Mouse (Mus musculus): ENCODE data around the gene Plppr5.

DNA sequence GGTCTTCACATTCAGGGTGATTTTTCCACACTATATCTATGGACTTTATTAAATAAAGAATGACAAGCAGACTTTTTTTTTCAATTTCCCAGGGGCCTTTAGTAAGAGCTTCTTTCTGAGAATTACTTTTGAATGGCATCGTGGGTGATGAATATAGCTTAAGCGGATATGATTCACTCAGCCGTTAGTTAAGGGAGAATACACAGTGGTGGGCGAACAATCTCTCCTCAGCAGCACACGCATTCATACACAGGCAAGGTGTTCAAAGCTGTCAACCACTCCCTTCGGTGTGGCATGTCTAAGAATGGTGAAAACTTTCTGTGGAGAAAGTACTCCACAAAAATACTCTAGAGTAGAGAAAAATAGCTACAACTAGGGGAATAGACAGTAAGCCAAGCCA is 104.6 kb downstream of the Plppr5 start:
- TF ChIP-seq NELFE (IDR thresholded peaks at IDR 0.05; ENCODE audit: low read depth, low read length) (no peak), GATA1 (IDR thresholded peaks at IDR 0.05; ENCODE audit: low read depth, low read length) (no peak), E2F4 (IDR thresholded peaks at IDR 0.05; ENCODE audit: borderline replicate concordance, low read depth, low read length) (no peak), CTCF (IDR thresholded peaks at IDR 0.05 in 2 of 3, conservative IDR thresholded peaks at IDR 0.05 in 1 of 3; ENCODE audit: control insufficient read depth in 1 of 3, insufficient read depth in 1 of 3, low read depth in 2 of 3, low read length in 3 of 3, poor library complexity in 1 of 3, severe bottlenecking in 1 of 3) (no peak)

Data from MEL (cell line).